Mouse (Mus musculus) cortical plate, adult 2 months (tissue): ENCODE data around the gene Thada.

Experiments
- CTCF ChIP-seq: fragments of 200-500 bp; IDR thresholded peaks from 2 replicates; pipeline ENCODE4 v1.5.1; 2011; ENCODE audit warnings: mild to moderate bottlenecking, control low read depth, low read length; ENCODE audit not compliant: insufficient read depth; ENCODE audit errors: extremely low read depth
- POLR2A ChIP-seq: fragments of 200-500 bp; IDR thresholded peaks from 2 replicates; pipeline ENCODE4 v1.6.1; 2011; ENCODE audit warnings: mild to moderate bottlenecking, low read length, control low read depth; ENCODE audit not compliant: insufficient read depth; ENCODE audit errors: extremely low read depth

GRCm38 (mm10) chr17:84150291-84150690 lies 315.7 kb downstream of the Thada start:
- TF ChIP-seq CTCF (no peak), POLR2A (no peak)
